Mouse (Mus musculus) brain, embryonic 14.5 days (tissue): ENCODE data around the gene Rce1.

Source experiments
- CTCF ChIP-seq: fragments of 200-500 bp; IDR thresholded peaks from 2 replicates; pipeline ENCODE4 v1.5.1; 2012; ENCODE audit warnings: inconsistent platforms, mild to moderate bottlenecking, moderate library complexity, borderline replicate concordance; ENCODE audit not compliant: insufficient read depth, insufficient read length; ENCODE audit errors: extremely low read depth
- POLR2A ChIP-seq: fragments of 200-500 bp; IDR thresholded peaks from 2 replicates; pipeline ENCODE4 v1.6.1; 2012; ENCODE audit warnings: mild to moderate bottlenecking, inconsistent platforms, borderline replicate concordance; ENCODE audit not compliant: poor library complexity, insufficient read depth, insufficient read length, severe bottlenecking; ENCODE audit errors: extremely low read depth

- no peak for TF ChIP-seq CTCF
- TF ChIP-seq POLR2A: no peak
These were observed 11.8 kb downstream of the Rce1 start for GRCm38 (mm10) chr19:4613464-4614304.
